ENCODE assay signal across 38 mouse cellular contexts in the genomic region with DNA sequence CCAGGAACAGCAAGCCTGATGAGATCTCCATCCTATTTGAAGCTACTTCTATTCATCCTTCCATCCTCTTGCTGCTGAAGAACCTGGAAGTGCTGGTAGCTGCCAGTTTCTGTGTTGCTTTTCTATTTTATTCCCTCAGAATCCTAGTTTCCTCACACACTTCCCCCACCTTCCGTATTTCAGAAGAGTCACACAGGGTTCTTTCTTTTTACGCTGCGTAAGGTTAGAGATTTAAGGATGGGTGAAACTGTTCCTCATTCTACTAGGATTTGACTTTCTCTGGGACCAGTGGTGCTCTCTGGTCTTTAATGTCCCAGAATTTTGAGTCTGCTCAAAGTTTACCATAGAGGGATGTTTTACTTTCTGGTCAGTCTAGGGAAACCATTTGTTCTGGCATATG. TPM values are rescaled to one million over a fixed set of nuclear protein-coding genes. Genes with fewer than 3 reads are reported as not detected.
"Had no signal": no experiment of that assay in that cellular context is flagged by ENCODE, and none has a peak within 500 bp of the region (broad histone marks: within the 10 kb centered on the region; RNA-seq: fewer than 3 reads in every experiment).

A gene (minus strand): TSS at position 101 of the 400 bp plus-strand sequence.

- H3K27ac ChIP-seq: embryonic facial prominence, embryonic 10.5 days; embryonic facial prominence, embryonic 12.5 days; embryonic facial prominence, embryonic 13.5 days; embryonic facial prominence, embryonic 15.5 days; forebrain, embryonic 10.5 days; forebrain, embryonic 12.5 days; forebrain, embryonic 13.5 days; forebrain, embryonic 15.5 days; gastrocnemius, adult 2 months; heart, adult 2 months had no signal

- DNase-seq: cerebellum, adult 2 months; cerebellum, adult 8-10 months; cerebellum, adult 9-10 months; cerebellum, adult 9-11 months; cerebellum, postnatal 10 days; cerebellum, postnatal 14 days; cerebellum, postnatal 25 days; cerebellum, postnatal 36 days; embryo, embryonic 11 days; forebrain, postnatal 0 days; gastrocnemius, adult 2 months; gastrocnemius, postnatal 10 days; gastrocnemius, postnatal 14 days; gastrocnemius, postnatal 25 days; gastrocnemius, postnatal 36 days; heart, adult 11 months; heart, adult 18-20 months; heart, adult 2 months had no signal

- H3K36me3 ChIP-seq: embryonic facial prominence, embryonic 10.5 days; embryonic facial prominence, embryonic 12.5 days; embryonic facial prominence, embryonic 13.5 days; embryonic facial prominence, embryonic 15.5 days; forebrain, embryonic 10.5 days; forebrain, embryonic 12.5 days; forebrain, embryonic 15.5 days had no signal

- H3K4me2 ChIP-seq: embryonic facial prominence, embryonic 12.5 days; embryonic facial prominence, embryonic 13.5 days; embryonic facial prominence, embryonic 15.5 days; forebrain, embryonic 12.5 days; forebrain, embryonic 13.5 days; forebrain, embryonic 15.5 days had no signal

- H3K27me3 ChIP-seq: embryonic facial prominence, embryonic 12.5 days; embryonic facial prominence, embryonic 13.5 days; embryonic facial prominence, embryonic 15.5 days; forebrain, embryonic 12.5 days; forebrain, embryonic 13.5 days; forebrain, embryonic 15.5 days had no signal

- H3K4me3 ChIP-seq: embryonic facial prominence, embryonic 10.5 days; embryonic facial prominence, embryonic 12.5 days; embryonic facial prominence, embryonic 13.5 days; embryonic facial prominence, embryonic 15.5 days; erythroblast, embryonic 14.5 days; forebrain, embryonic 10.5 days; forebrain, embryonic 12.5 days; forebrain, embryonic 13.5 days; forebrain, embryonic 15.5 days; gastrocnemius, adult 2 months; heart, adult 2 months had no signal

- H3K9ac ChIP-seq: embryonic facial prominence, embryonic 12.5 days; embryonic facial prominence, embryonic 13.5 days; embryonic facial prominence, embryonic 15.5 days; forebrain, embryonic 12.5 days; forebrain, embryonic 13.5 days; forebrain, embryonic 15.5 days; forebrain, postnatal 0 days had no signal

- H3K9me3 ChIP-seq: embryonic facial prominence, embryonic 10.5 days; embryonic facial prominence, embryonic 12.5 days; embryonic facial prominence, embryonic 13.5 days; embryonic facial prominence, embryonic 15.5 days; forebrain, embryonic 10.5 days; forebrain, embryonic 12.5 days; forebrain, embryonic 13.5 days; forebrain, embryonic 15.5 days had no signal

- ATAC-seq: forebrain, embryonic 13.5 days; forebrain, embryonic 14.5 days; forebrain, embryonic 15.5 days; forebrain, embryonic 16.5 days; forebrain, postnatal 0 days had no signal

- H3K4me1 ChIP-seq: embryonic facial prominence, embryonic 10.5 days; embryonic facial prominence, embryonic 12.5 days; embryonic facial prominence, embryonic 13.5 days; embryonic facial prominence, embryonic 15.5 days; forebrain, embryonic 10.5 days; forebrain, embryonic 12.5 days; forebrain, embryonic 13.5 days; forebrain, embryonic 15.5 days had no signal

RNA-seq across cellular contexts. Expression of the gene that starts here (rescaled TPM):
- total RNA-seq: common myeloid progenitor, adult 5-6 weeks; forebrain, postnatal 0 days; gastrocnemius, adult 18-20 months; gastrocnemius, adult 2 months; gastrocnemius, adult 8-10 months; gastrocnemius, postnatal 10 days; gastrocnemius, postnatal 14 days; gastrocnemius, postnatal 25 days; gastrocnemius, postnatal 36 days; granulocyte monocyte progenitor cell, adult 5-6 weeks had no signal
- polyA plus RNA-seq: cerebellum, adult 2 months; cortical plate, adult 2 months; embryonic facial prominence, embryonic 10.5 days; embryonic facial prominence, embryonic 11.5 days; embryonic facial prominence, embryonic 12.5 days; embryonic facial prominence, embryonic 13.5 days; embryonic facial prominence, embryonic 14.5 days; embryonic facial prominence, embryonic 15.5 days; erythroblast, embryonic 14.5 days; forebrain, embryonic 10.5 days; forebrain, embryonic 11.5 days; forebrain, embryonic 12.5 days; forebrain, embryonic 13.5 days; forebrain, embryonic 14.5 days; forebrain, embryonic 15.5 days; forebrain, embryonic 16.5 days; forebrain, postnatal 0 days; frontal cortex, adult 2 months had no signal
